Mouse (Mus musculus): ENCODE results near the gene Prodh2.
"Not testable (repeated sequence)": the region's sequence is repeated elsewhere in the genome, so short reads cannot be mapped to it uniquely, and the experiment has no call there.

The Prodh2 gene

GRCm38 (mm10) chr7:30493401-30493931, at the start of gene Prodh2:
Gene Prodh2 (plus strand): TSS chr7:30493622.
- DNase-seq: no peak

GRCm38 (mm10) chr7:30443696-30444095, 49.7 kb upstream of the Prodh2 start:
- no peak for DNase-seq

GRCm38 (mm10) chr7:30444154-30444970, 49.1 kb upstream of the Prodh2 start:
- DNase-seq: no peak

- peak; percentile 77 for DNase-seq
These were observed 48.3 kb upstream of the Prodh2 start, which contains the start of gene Aplp1 for GRCm38 (mm10) chr7:30444971-30445751. Gene Aplp1 (minus strand): TSS chr7:30445535.

- no peak for DNase-seq
These were observed 43.2 kb upstream of the Prodh2 start for GRCm38 (mm10) chr7:30450241-30450640.

- no peak for DNase-seq
These were observed 40.1 kb upstream of the Prodh2 start for GRCm38 (mm10) chr7:30453327-30453726.

- no peak for DNase-seq
These were observed 39.7 kb upstream of the Prodh2 start for GRCm38 (mm10) chr7:30453766-30454165.

GRCm38 (mm10) chr7:30454259-30454658, 39.2 kb upstream of the Prodh2 start:
- DNase-seq: no peak

GRCm38 (mm10) chr7:30456487-30456886, 36.9 kb upstream of the Prodh2 start:
- DNase-seq: no peak

GRCm38 (mm10) chr7:30456911-30457628, 36.4 kb upstream of the Prodh2 start:
- DNase-seq: no peak

GRCm38 (mm10) chr7:30457629-30458330, 35.6 kb upstream of the Prodh2 start, which contains the start of the genes Kirrel2 and Nphs1:
Gene Kirrel2 (minus strand): TSS chr7:30457690.
Gene Nphs1 (plus strand): TSS chr7:30458315.
- DNase-seq: no peak

- DNase-seq: no peak
These were observed 33.9 kb upstream of the Prodh2 start for GRCm38 (mm10) chr7:30459484-30459883.

GRCm38 (mm10) chr7:30463568-30463967, 29.9 kb upstream of the Prodh2 start:
- no peak for DNase-seq

GRCm38 (mm10) chr7:30463996-30464395, 29.4 kb upstream of the Prodh2 start:
- no peak for DNase-seq

- DNase-seq: no peak
These were observed 28.6 kb upstream of the Prodh2 start for GRCm38 (mm10) chr7:30464816-30465300.

GRCm38 (mm10) chr7:30472411-30472810, 21.0 kb upstream of the Prodh2 start:
- DNase-seq: no peak

GRCm38 (mm10) chr7:30474999-30475398, 18.4 kb upstream of the Prodh2 start:
- no peak for DNase-seq

GRCm38 (mm10) chr7:30476136-30476535, 17.3 kb upstream of the Prodh2 start:
- DNase-seq: not testable (repeated sequence)

- no peak for DNase-seq
These were observed 15.7 kb upstream of the Prodh2 start for GRCm38 (mm10) chr7:30477415-30478381.

- no peak for DNase-seq
These were observed 9.2 kb upstream of the Prodh2 start for GRCm38 (mm10) chr7:30484250-30484649.

Measured in cerebellum, adult 11 months (tissue).